Mouse (Mus musculus) heart, embryonic 10.5 days (tissue): ENCODE measurements at regions not wholly inside any gene's neighbourhood (a gene's known extent, or its start where the extent isn't known, plus 50 kb on each side); places are given as distances from the start of the nearest gene placed in this dataset.

ENCODE experiments used
- DNase-seq: peaks from one replicate; pipeline ENCODE4 v3.0.0-alpha.2; 2017; ENCODE audit warnings: low spot score
- H3K27ac ChIP-seq: fragments of 300-500 bp; sonication (generic); 2 replicates; pipeline ENCODE4 v1.5.1; 2016; ENCODE audit warnings: mild to moderate bottlenecking
- H3K27me3 ChIP-seq: fragments of 300-500 bp; sonication (generic); 2 replicates; pipeline ENCODE4 v1.6.1; 2016; ENCODE audit warnings: mild to moderate bottlenecking; ENCODE audit not compliant: poor library complexity, insufficient read depth, severe bottlenecking
- H3K36me3 ChIP-seq: fragments of 300-500 bp; sonication (generic); 2 replicates; pipeline ENCODE4 v1.6.1; 2016; ENCODE audit warnings: mild to moderate bottlenecking, moderate library complexity
- H3K4me1 ChIP-seq: fragments of 300-500 bp; sonication (generic); 2 replicates; pipeline ENCODE4 v1.6.1; 2016; ENCODE audit warnings: mild to moderate bottlenecking
- H3K4me3 ChIP-seq: fragments of 300-500 bp; sonication (generic); 2 replicates; pipeline ENCODE4 v1.5.1; 2016; ENCODE audit warnings: mild to moderate bottlenecking, moderate library complexity
- H3K9me3 ChIP-seq: fragments of 300-500 bp; sonication (generic); 2 replicates; pipeline ENCODE4 v1.6.1; 2016; ENCODE audit warnings: mild to moderate bottlenecking, moderate library complexity
- WGBS: fragments of 180-500 bp; shearing (Covaris S2); methylation state at CpG from one replicate; pipeline ENCODE4 v1.1.7; 2016; 5-methylcytosine and 5-hydroxymethylcytosine counted together

DNA sequence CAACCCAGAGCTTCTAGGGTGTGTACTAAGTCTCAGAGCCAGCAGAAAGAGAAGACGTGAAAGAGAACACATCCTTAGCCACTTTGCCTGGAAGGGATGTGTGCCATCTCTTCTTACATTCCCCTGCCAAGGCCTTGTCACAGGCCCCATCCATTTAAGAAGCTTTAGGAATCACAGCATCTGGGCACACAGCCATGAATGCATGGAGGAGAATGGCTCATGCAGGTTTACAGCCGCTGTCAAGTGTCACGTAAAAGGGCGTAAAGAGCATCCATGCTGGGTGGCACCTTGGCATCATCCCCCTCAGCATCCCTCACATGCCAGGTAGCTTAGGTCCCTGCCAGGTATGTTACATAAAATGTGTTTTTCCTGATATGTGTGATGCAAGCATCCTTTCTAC is 66.1 kb upstream of the Spats2l start:
- DNase-seq = no peak
- H3K4me3 ChIP-seq = no peak overlapping the region
- 84% methylated on average over 4 of the region's 4 CpGs for WGBS
- H3K4me1 ChIP-seq = no peaks in the 10 kb centered on the region
- no peak overlapping the region for H3K27ac ChIP-seq
- no peaks in the 10 kb centered on the region for H3K9me3 ChIP-seq
- 0 out of 2 replicates have a peak, but pooled peaks cover 5% of the 10 kb centered on the region for H3K27me3 ChIP-seq
- H3K36me3 ChIP-seq = no peaks in the 10 kb centered on the region

GRCm38 (mm10) chr1:57712916-57713503 is 61.0 kb upstream of the Spats2l start:
- 67% methylated on average over 5 of the region's 5 CpGs for WGBS
- H3K9me3 ChIP-seq = no peaks in the 10 kb centered on the region
- no peaks in the 10 kb centered on the region for H3K27me3 ChIP-seq
- no peak for DNase-seq
- no peaks in the 10 kb centered on the region for H3K36me3 ChIP-seq
- 0 out of 2 replicates have a peak, but pooled peaks cover 5% of the 10 kb centered on the region for H3K4me1 ChIP-seq
- no peak overlapping the region for H3K4me3 ChIP-seq
- H3K27ac ChIP-seq = no peak overlapping the region

GRCm38 (mm10) chr1:57717139-57717800 is 56.7 kb upstream of the Spats2l start:
- 0 out of 2 replicates have a peak, but pooled peaks cover 5% of the 10 kb centered on the region for H3K4me1 ChIP-seq
- DNase-seq = no peak
- H3K27me3 ChIP-seq = no peaks in the 10 kb centered on the region
- 75% methylated on average over 5 of the region's 5 CpGs for WGBS
- no peaks in the 10 kb centered on the region for H3K9me3 ChIP-seq
- H3K4me3 ChIP-seq = no peak overlapping the region
- no peaks in the 10 kb centered on the region for H3K36me3 ChIP-seq
- no peak overlapping the region for H3K27ac ChIP-seq

GRCm38 (mm10) chr1:57718409-57718808 is 55.6 kb upstream of the Spats2l start:
- WGBS = 85% methylated on average over 7 of the region's 7 CpGs
- DNase-seq = no peak

More at GRCm38 (mm10) chr1:57718409-57718808, 55.6 kb upstream of the Spats2l start:
- Histone ChIP-seq H3K9me3 (no peaks in the 10 kb centered on the region), H3K27me3 (no peaks in the 10 kb centered on the region), H3K27ac (no peak overlapping the region), H3K36me3 (no peaks in the 10 kb centered on the region), H3K4me1 (0 out of 2 replicates have a peak, but pooled peaks cover 5% of the 10 kb centered on the region), H3K4me3 (no peak overlapping the region)
